Mouse (Mus musculus) ovary, adult 18-20 months (tissue): ENCODE measurements around the gene Tenm4.

Experiments used
- DNase-seq: peaks from one replicate; pipeline ENCODE4 v3.0.0; 2022; ENCODE audit warnings: low spot score, mixed read lengths

Tenm4 gene

GRCm38 (mm10) chr7:96476987-96477613 lies 306.1 kb downstream of the Tenm4 start:
- DNase-seq, result no peak

- DNase-seq, result no peak
These were observed 308.1 kb downstream of the Tenm4 start for GRCm38 (mm10) chr7:96479139-96479538.

- DNase-seq, result no peak
These were observed 309.4 kb downstream of the Tenm4 start for GRCm38 (mm10) chr7:96480351-96480983.

- DNase-seq, result no peak
These were observed 311.9 kb downstream of the Tenm4 start for GRCm38 (mm10) chr7:96482953-96483352.

GRCm38 (mm10) chr7:96484006-96484581 lies 313.0 kb downstream of the Tenm4 start:
- DNase-seq, result no peak

- DNase-seq, result no peak
These were observed 318.5 kb downstream of the Tenm4 start for GRCm38 (mm10) chr7:96489348-96490076.

- DNase-seq, result no peak
These were observed 320.9 kb downstream of the Tenm4 start for GRCm38 (mm10) chr7:96491896-96492295.

- DNase-seq, result no peak
These were observed 321.6 kb downstream of the Tenm4 start for GRCm38 (mm10) chr7:96492696-96493095.

- no peak for DNase-seq
These were observed 323.0 kb downstream of the Tenm4 start for GRCm38 (mm10) chr7:96494057-96494456.

GRCm38 (mm10) chr7:96500108-96500507 lies 329.1 kb downstream of the Tenm4 start:
- no peak for DNase-seq

- DNase-seq, result no peak
These were observed 329.8 kb downstream of the Tenm4 start for GRCm38 (mm10) chr7:96500797-96501196.

GRCm38 (mm10) chr7:96502321-96502973 lies 331.4 kb downstream of the Tenm4 start:
- no peak for DNase-seq

GRCm38 (mm10) chr7:96505538-96505937 lies 334.5 kb downstream of the Tenm4 start:
- no peak for DNase-seq

- DNase-seq, result no peak
These were observed 336.0 kb downstream of the Tenm4 start for GRCm38 (mm10) chr7:96507046-96507445.

GRCm38 (mm10) chr7:96510396-96510795 lies 339.4 kb downstream of the Tenm4 start:
- DNase-seq, result no peak

GRCm38 (mm10) chr7:96511018-96511609 lies 340.1 kb downstream of the Tenm4 start:
- DNase-seq, result no peak

- no peak for DNase-seq
These were observed 341.0 kb downstream of the Tenm4 start for GRCm38 (mm10) chr7:96511953-96512511.

GRCm38 (mm10) chr7:96519216-96519615 lies 348.2 kb downstream of the Tenm4 start:
- DNase-seq, result no peak

GRCm38 (mm10) chr7:96521956-96522355 lies 350.9 kb downstream of the Tenm4 start:
- DNase-seq, result no peak

GRCm38 (mm10) chr7:96523673-96524072 lies 352.6 kb downstream of the Tenm4 start:
- DNase-seq, result no peak

- DNase-seq, result no peak
These were observed 353.6 kb downstream of the Tenm4 start for GRCm38 (mm10) chr7:96524486-96525205.
